Mouse (Mus musculus): ENCODE results near the gene Prss36. TPM values are rescaled to one million over a fixed set of nuclear protein-coding genes. Genes with fewer than 3 reads are reported as not detected.
"Not testable (repeated sequence)": the region's sequence is repeated elsewhere in the genome, so short reads cannot be mapped to it uniquely, and the experiment has no call there.

Gene Prss36
- total RNA-seq, 1 experiment from 2014 or later = 13.1 TPM

GRCm38 (mm10) chr7:127903971-127904796, 42.3 kb downstream of the Prss36 start, which contains the start of gene Bckdk:
TSS of gene Bckdk (plus strand) at chr7:127904082.
- peak; percentile 91 for DNase-seq

GRCm38 (mm10) chr7:127901772-127902171, 44.8 kb downstream of the Prss36 start:
- no peak for DNase-seq

GRCm38 (mm10) chr7:127899997-127900396, 46.5 kb downstream of the Prss36 start:
- no peak for DNase-seq

GRCm38 (mm10) chr7:127898179-127898956, 48.2 kb downstream of the Prss36 start:
- DNase-seq = no peak

- DNase-seq = no peak
Measured at GRCm38 (mm10) chr7:127897542-127897941, 49.0 kb downstream of the Prss36 start.

- DNase-seq = peak; percentile 81
Measured at GRCm38 (mm10) chr7:127896384-127896783, 50.1 kb downstream of the Prss36 start.

GRCm38 (mm10) chr7:127895891-127896290, 50.6 kb downstream of the Prss36 start:
- not testable (repeated sequence) for DNase-seq

GRCm38 (mm10) chr7:127895442-127895841, 51.1 kb downstream of the Prss36 start, which contains the start of the genes Gm21974 and Vkorc1:
TSS of gene Gm21974 (minus strand) at chr7:127895454.
TSS of gene Vkorc1 (minus strand) at chr7:127895617.
- peak; percentile 96 for DNase-seq

GRCm38 (mm10) chr7:127894480-127894879, 52.0 kb downstream of the Prss36 start:
- DNase-seq = no peak

- DNase-seq = no peak
Measured at GRCm38 (mm10) chr7:127890798-127891197, 55.7 kb downstream of the Prss36 start, which contains the start of gene Prss53. TSS of gene Prss53 (minus strand) at chr7:127890970.

GRCm38 (mm10) chr7:127888821-127889220, 57.7 kb downstream of the Prss36 start:
- DNase-seq = no peak

- DNase-seq = no peak
Measured at GRCm38 (mm10) chr7:127887781-127888180, 58.7 kb downstream of the Prss36 start.

GRCm38 (mm10) chr7:127887191-127887590, 59.3 kb downstream of the Prss36 start:
- DNase-seq = no peak

- DNase-seq = no peak
Measured at GRCm38 (mm10) chr7:127886551-127886950, 60.0 kb downstream of the Prss36 start.

- DNase-seq = peak; percentile 52
Measured at GRCm38 (mm10) chr7:127885951-127886350, 60.6 kb downstream of the Prss36 start.

Other genes starting within 250 kb of the Prss36 start
- gene Bcl7c, start 237.8 kb downstream of the Prss36 start, total RNA-seq (2021) = 64.8 and 69.2 TPM in 2 replicates
- gene Ctf1, start 234.0 kb downstream of the Prss36 start, total RNA-seq (2021) = 4.7 and 5.1 TPM in 2 replicates
- gene Ctf2, start 214.6 kb downstream of the Prss36 start, total RNA-seq (2021) = not detected in 2 replicates
- gene Fbxl19, start 202.2 kb downstream of the Prss36 start, total RNA-seq (2021) = 12.8 and 14.5 TPM in 2 replicates
- gene Orai3, start 176.9 kb downstream of the Prss36 start, total RNA-seq (2021) = 28.1 and 28.3 TPM in 2 replicates
- gene Setd1a, start 170.1 kb downstream of the Prss36 start, total RNA-seq (2021) = 37.7 and 46.2 TPM in 2 replicates
- 0.38 and 0.44 TPM in 2 replicates for gene Gm49388, start 161.1 kb downstream of the Prss36 start, total RNA-seq (2021)
- 38.0 and 69.3 TPM in 2 replicates for gene Hsd3b7, start 146.1 kb downstream of the Prss36 start, total RNA-seq (2021)
- 84.5 and 85.0 TPM in 2 replicates for gene Stx4a, start 122.4 kb downstream of the Prss36 start, total RNA-seq (2021)
- 7.8 and 9.9 TPM in 2 replicates for gene Stx1b, start 122.2 kb downstream of the Prss36 start, total RNA-seq (2021)
- gene Zfp646, start 70.5 kb downstream of the Prss36 start, total RNA-seq (2021) = 32.1 and 36.7 TPM in 2 replicates
- gene Zfp668, start 69.9 kb downstream of the Prss36 start, total RNA-seq (2021) = 8.3 and 12.0 TPM in 2 replicates
- 0.70 and 0.94 TPM in 2 replicates for gene Prss53, start 55.8 kb downstream of the Prss36 start, total RNA-seq (2021)
- not detected in 2 replicates for gene Gm21974, start 51.3 kb downstream of the Prss36 start, total RNA-seq (2021)
- gene Vkorc1, start 51.1 kb downstream of the Prss36 start, total RNA-seq (2021) = 60.7 and 92.8 TPM in 2 replicates
- gene Bckdk, start 42.6 kb downstream of the Prss36 start, total RNA-seq (2021) = 130 and 135 TPM in 2 replicates
- 24.0 and 25.5 TPM in 2 replicates for gene Kat8, start 34.2 kb downstream of the Prss36 start, total RNA-seq (2021)
- 0.22 and 0.30 TPM in 2 replicates for gene Prss8, start 16.6 kb downstream of the Prss36 start, total RNA-seq (2021)
- 275 and 322 TPM in 2 replicates for gene Fus, start 20.7 kb upstream of the Prss36 start, total RNA-seq (2021)
- 3.4 and 10.1 TPM in 2 replicates for gene Pycard, start 47.1 kb upstream of the Prss36 start, total RNA-seq (2021)
- not detected in 2 replicates for gene Trim72, start 57.2 kb upstream of the Prss36 start, total RNA-seq (2021)
- 4.2 and 6.4 TPM in 2 replicates for gene Itgam, start 115.9 kb upstream of the Prss36 start, total RNA-seq (2021)
- gene Gm49368, start 116.0 kb upstream of the Prss36 start, total RNA-seq (2021) = not detected in 2 replicates
- gene Itgax, start 182.8 kb upstream of the Prss36 start, total RNA-seq (2021) = 0.41 and 2.1 TPM in 2 replicates
- gene Itgad, start 207.7 kb upstream of the Prss36 start, total RNA-seq (2021) = 0.45 and 0.93 TPM in 2 replicates

Measured in adrenal gland, postnatal 14 days (tissue).